Mouse (Mus musculus) naive thymus-derived CD4-positive, alpha-beta T cell, adult 2 months (primary cell): ENCODE data around the gene Rfc2.

Source experiments
- DNase-seq: peaks from one replicate; pipeline ENCODE4 v3.0.0-alpha.2; 2011; ENCODE audit warnings: low read depth

Rfc2 gene

GRCm38 (mm10) chr5:134609916-134610643, 28.9 kb downstream of the Rfc2 start:
- DNase-seq, result no peak

GRCm38 (mm10) chr5:134611810-134612521, 30.8 kb downstream of the Rfc2 start:
- no peak for DNase-seq

GRCm38 (mm10) chr5:134613727-134614126, 32.6 kb downstream of the Rfc2 start:
- DNase-seq, result no peak

GRCm38 (mm10) chr5:134614296-134614695, 33.1 kb downstream of the Rfc2 start:
- DNase-seq, result no peak

GRCm38 (mm10) chr5:134614802-134615201, 33.6 kb downstream of the Rfc2 start, which contains the start of gene Lat2:
Gene Lat2, minus strand, starts transcription at chr5:134615025.
- no peak for DNase-seq

GRCm38 (mm10) chr5:134615380-134615779, 34.2 kb downstream of the Rfc2 start:
- DNase-seq, result no peak

- no peak for DNase-seq
These were observed 34.6 kb downstream of the Rfc2 start for GRCm38 (mm10) chr5:134615780-134616179.

- peak; percentile 68 for DNase-seq
These were observed 35.9 kb downstream of the Rfc2 start for GRCm38 (mm10) chr5:134617071-134617470.

- DNase-seq, result no peak
These were observed 39.3 kb downstream of the Rfc2 start for GRCm38 (mm10) chr5:134620457-134620856.

GRCm38 (mm10) chr5:134621099-134621640, 40.0 kb downstream of the Rfc2 start:
- DNase-seq, result no peak

- no peak for DNase-seq
These were observed 40.9 kb downstream of the Rfc2 start for GRCm38 (mm10) chr5:134622069-134622468.

GRCm38 (mm10) chr5:134629508-134629907, 48.3 kb downstream of the Rfc2 start:
- DNase-seq, result no peak

- DNase-seq, result no peak
These were observed 49.7 kb downstream of the Rfc2 start for GRCm38 (mm10) chr5:134630835-134631234.

- DNase-seq, result no peak
These were observed 51.7 kb downstream of the Rfc2 start for GRCm38 (mm10) chr5:134632841-134633240.

GRCm38 (mm10) chr5:134637820-134638367, 56.7 kb downstream of the Rfc2 start:
- DNase-seq, result peak; percentile 32

GRCm38 (mm10) chr5:134638461-134639268, 57.5 kb downstream of the Rfc2 start:
- no peak for DNase-seq

GRCm38 (mm10) chr5:134639269-134639682, 58.1 kb downstream of the Rfc2 start, which contains the start of gene Eif4h:
Gene Eif4h, minus strand, starts transcription at chr5:134639490.
- DNase-seq, result peak; percentile 98

- no peak for DNase-seq
These were observed 59.2 kb downstream of the Rfc2 start for GRCm38 (mm10) chr5:134640371-134640770.

GRCm38 (mm10) chr5:134644121-134644520, 63.0 kb downstream of the Rfc2 start:
- no peak for DNase-seq

GRCm38 (mm10) chr5:134644643-134645118, 63.5 kb downstream of the Rfc2 start:
- no peak for DNase-seq

- DNase-seq, result no peak
These were observed 65.3 kb downstream of the Rfc2 start for GRCm38 (mm10) chr5:134646461-134646860.

- no peak for DNase-seq
These were observed 66.2 kb downstream of the Rfc2 start for GRCm38 (mm10) chr5:134647394-134647793.
